Mouse (Mus musculus) kidney, postnatal 0 days (tissue): ENCODE data around the gene Etv3. TPM values are rescaled to one million over a fixed set of nuclear protein-coding genes. Genes with fewer than 3 reads are reported as not detected.
A peak's percentile ranks its signal among the peaks of the same experiment; 100 is the strongest.
"Not testable (repeated sequence)": the region's sequence is repeated elsewhere in the genome, so short reads cannot be mapped to it uniquely, and the experiment has no call there.

Experiments
- ATAC-seq: fragments of 200-750 bp; cut with Nextera tagmentation; replicated peaks from 2 replicates; pipeline ENCODE4 v1.8.0; 2017; ENCODE audit warnings: low read depth, moderate number of reproducible peaks, moderate TSS enrichment, moderate library complexity; ENCODE audit not compliant: low FRiP score
- DNase-seq: peaks from one replicate; pipeline ENCODE4 v3.0.0-alpha.2; 2016; ENCODE audit warnings: low spot score
- H3K27ac ChIP-seq: fragments of 300-500 bp; sonication (generic); 2 replicates; pipeline ENCODE4 v1.5.1; 2014; ENCODE audit warnings: mild to moderate bottlenecking
- H3K27me3 ChIP-seq: fragments of 300-500 bp; sonication (generic); 2 replicates; pipeline ENCODE4 v1.6.1; 2014; ENCODE audit warnings: low read length, mixed read lengths; ENCODE audit not compliant: insufficient read depth
- H3K36me3 ChIP-seq: fragments of 300-500 bp; sonication (generic); 2 replicates; pipeline ENCODE4 v1.6.1; 2014; ENCODE audit warnings: low read length, mixed read lengths; ENCODE audit not compliant: insufficient read depth
- H3K4me1 ChIP-seq: fragments of 300-500 bp; sonication (generic); replicated peaks from 2 replicates; pipeline ENCODE4 v1.6.1; 2014; ENCODE audit warnings: antibody characterized with exemption, low read length, mixed read lengths; ENCODE audit not compliant: insufficient read depth
- H3K4me2 ChIP-seq: fragments of 300-500 bp; sonication (generic); 2 replicates; pipeline ENCODE4 v1.6.1; 2014; ENCODE audit warnings: mild to moderate bottlenecking, low read length, moderate library complexity, mixed read lengths
- H3K4me3 ChIP-seq: fragments of 300-500 bp; sonication (generic); replicated peaks from 2 replicates; pipeline ENCODE4 v1.5.1; 2014; ENCODE audit warnings: low read depth, low read length
- H3K9ac ChIP-seq: fragments of 300-500 bp; sonication (generic); 2 replicates; pipeline ENCODE4 v1.6.1; 2014; ENCODE audit warnings: low read depth, low read length
- H3K9me3 ChIP-seq: fragments of 300-500 bp; sonication (generic); replicated peaks from 2 replicates; pipeline ENCODE4 v1.6.1; 2016; ENCODE audit warnings: low read length, inconsistent platforms, mixed read lengths
- CTCF ChIP-seq: IDR thresholded peaks from 2 replicates; pipeline ENCODE4 v1.5.1; 2016; ENCODE audit warnings: antibody characterized with exemption, low read depth, mild to moderate bottlenecking, moderate library complexity
- WGBS: fragments of 180-500 bp; shearing (Covaris S2); extraction: QIAGEN DNeasy Blood & Tissue Kit; methylation state at CpG from one replicate; pipeline ENCODE4 v1.1.7; 2014; 5-methylcytosine and 5-hydroxymethylcytosine counted together
- polyA plus RNA-seq: library from polyadenylated mRNA; unstranded; fragments of >200 nt; fragmentation: Nextera tagmentation; extraction: Ambion mirVana; gene quantifications from 2 replicates; pipeline ENCODE4 v1.2.1, GENCODE M21; 2015

Etv3 gene
- 10.2 and 10.9 TPM in 2 replicates for polyA plus RNA-seq

- ATAC-seq (peak; percentile 93), DNase-seq (peak; percentile 93)
- no peaks in the 10 kb centered on the region for H3K27me3 ChIP-seq
- H3K4me2 ChIP-seq, result peak within 1 kb of the TSS; percentile 67
- peak; percentile 14; the same call in 1 of the 2 replicates for TF ChIP-seq CTCF
- H3K9me3 ChIP-seq, result no peaks in the 10 kb centered on the region
- H3K27ac ChIP-seq, result peak within 1 kb of the TSS; percentile 85
- 0 out of 2 replicates have a peak, but pooled peaks cover 12% of the 10 kb centered on the region for H3K4me1 ChIP-seq
- WGBS, result 6% methylated on average over 61 of the region's 64 CpGs
- H3K36me3 ChIP-seq, result peaks cover 23% of the 10 kb centered on the region
- peak within 1 kb of the TSS; percentile 99 for H3K9ac ChIP-seq
- H3K4me3 ChIP-seq, result peak within 1 kb of the TSS; percentile 99
These were observed at the start of gene Etv3 for GRCm38 (mm10) chr3:87525043-87525836. Etv3 (plus strand) TSS chr3:87525407.

GRCm38 (mm10) chr3:87477948-87478347 lies 47.3 kb upstream of the Etv3 start:
- H3K4me1 ChIP-seq, H3K4me2 ChIP-seq, H3K4me3 ChIP-seq, H3K27me3 ChIP-seq, ATAC-seq, H3K36me3 ChIP-seq, H3K9ac ChIP-seq, DNase-seq, H3K9me3 ChIP-seq, H3K27ac ChIP-seq: not testable (repeated sequence)
- WGBS, result 87% methylated on average over 3 of the region's 3 CpGs

- H3K27ac ChIP-seq, H3K4me1 ChIP-seq, ATAC-seq, DNase-seq, H3K27me3 ChIP-seq, H3K9ac ChIP-seq, H3K9me3 ChIP-seq, H3K4me3 ChIP-seq, H3K4me2 ChIP-seq, H3K36me3 ChIP-seq: not testable (repeated sequence)
- WGBS, result 90% methylated on average over 6 of the region's 6 CpGs
These were observed 46.6 kb upstream of the Etv3 start for GRCm38 (mm10) chr3:87478596-87478995.

- H3K4me3 ChIP-seq, H3K9ac ChIP-seq, ATAC-seq, DNase-seq, H3K9me3 ChIP-seq, H3K27me3 ChIP-seq, H3K36me3 ChIP-seq, H3K4me2 ChIP-seq, H3K27ac ChIP-seq, H3K4me1 ChIP-seq: not testable (repeated sequence)
These were observed 46.0 kb upstream of the Etv3 start for GRCm38 (mm10) chr3:87479230-87479629.

GRCm38 (mm10) chr3:87487392-87487791 lies 37.8 kb upstream of the Etv3 start:
- no peaks in the 10 kb centered on the region for H3K36me3 ChIP-seq
- no peaks in the 10 kb centered on the region for H3K4me1 ChIP-seq
- WGBS, result 62% methylated on average over 4 of the region's 4 CpGs
- no peak overlapping the region for H3K4me2 ChIP-seq
- no peaks in the 10 kb centered on the region for H3K27me3 ChIP-seq
- H3K9ac ChIP-seq, result no peak overlapping the region
- no peaks in the 10 kb centered on the region for H3K9me3 ChIP-seq
- H3K4me3 ChIP-seq, result no peak overlapping the region
- DNase-seq (no peak), ATAC-seq (no peak)
- H3K27ac ChIP-seq, result no peak overlapping the region
- no peak for TF ChIP-seq CTCF

- Histone ChIP-seq H3K4me3 (no peak overlapping the region), H3K27me3 (no peaks in the 10 kb centered on the region), H3K27ac (no peak overlapping the region), H3K36me3 (no peaks in the 10 kb centered on the region), H3K9ac (no peak overlapping the region), H3K9me3 (no peaks in the 10 kb centered on the region), H3K4me2 (no peak overlapping the region), H3K4me1 (no peaks in the 10 kb centered on the region)
- ATAC-seq (no peak), DNase-seq (no peak)
- no peak for TF ChIP-seq CTCF
- WGBS, result 65% methylated on average over 2 of the region's 2 CpGs
These were observed 37.3 kb upstream of the Etv3 start for GRCm38 (mm10) chr3:87487911-87488310.

GRCm38 (mm10) chr3:87498266-87498665 lies 26.9 kb upstream of the Etv3 start:
- no peaks in the 10 kb centered on the region for H3K9me3 ChIP-seq
- no peak overlapping the region for H3K4me3 ChIP-seq
- 78% methylated on average over 9 of the region's 9 CpGs for WGBS
- no peak overlapping the region for H3K9ac ChIP-seq
- no peak for DNase-seq
- no peaks in the 10 kb centered on the region for H3K36me3 ChIP-seq
- no peak for ATAC-seq
- no peaks in the 10 kb centered on the region for H3K27me3 ChIP-seq
- H3K27ac ChIP-seq, result no peak overlapping the region
- no peak for TF ChIP-seq CTCF
- no peaks in the 10 kb centered on the region for H3K4me1 ChIP-seq
- H3K4me2 ChIP-seq, result no peak overlapping the region
